Mouse (Mus musculus): ENCODE measurements around the gene L1td1.

Gene L1td1

DNA sequence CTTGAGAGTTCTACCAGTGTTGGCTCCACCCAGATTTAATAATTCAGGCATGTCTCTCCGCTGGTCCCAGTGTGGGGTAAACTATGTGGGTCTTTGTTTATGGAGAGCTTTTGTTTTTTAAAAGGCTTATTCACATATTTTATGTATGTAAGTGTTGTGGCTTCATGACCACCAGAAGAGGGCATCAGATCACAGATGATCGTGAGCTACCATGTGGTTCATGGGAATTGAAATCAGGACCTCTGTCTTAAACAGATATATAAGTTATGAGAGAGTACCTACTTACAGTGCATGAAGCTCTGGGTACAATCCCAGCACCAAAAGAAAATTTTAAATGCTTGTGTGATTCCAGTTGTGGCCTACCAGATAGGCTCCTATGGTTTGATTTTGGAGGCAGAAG is 13.2 kb downstream of the L1td1 start:
- peak in 1 of 2 experiments; percentile 3 for DNase-seq (ENCODE audit: low spot score in 2 of 2)

DNA sequence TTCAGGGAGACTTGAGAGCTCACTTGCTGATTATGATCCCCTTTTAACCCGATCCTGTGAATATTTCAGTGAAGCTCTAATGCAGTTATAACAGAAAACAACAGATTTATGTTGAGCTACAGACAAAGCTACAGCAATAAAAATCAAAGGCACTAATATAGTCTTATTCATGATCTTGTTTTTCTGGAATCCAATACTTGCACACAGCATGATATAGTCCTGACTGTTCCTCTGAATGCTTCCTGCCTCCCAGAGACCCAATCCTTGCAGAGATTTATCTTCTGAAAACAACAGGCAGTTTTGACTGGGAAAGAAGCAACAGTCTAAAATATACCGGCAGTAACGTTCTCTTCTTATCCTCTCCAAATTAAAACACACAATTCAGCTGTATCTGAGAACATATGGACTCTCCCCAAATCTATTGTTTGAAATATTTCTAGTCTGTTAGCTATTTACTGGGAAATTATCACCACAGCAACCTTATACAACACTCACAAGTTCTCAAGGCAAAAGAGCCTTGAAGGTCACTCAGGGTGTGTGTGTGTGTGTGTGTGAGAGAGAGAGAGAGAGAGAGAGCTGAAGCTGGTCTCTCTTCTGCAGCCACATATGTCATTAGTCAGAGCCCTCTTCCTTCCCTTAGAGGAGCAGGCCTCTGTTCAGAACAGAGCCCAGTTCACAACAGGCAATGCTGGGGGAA is 16.8 kb downstream of the L1td1 start:
- DNase-seq (ENCODE audit: low spot score in 2 of 2): no peak

DNA sequence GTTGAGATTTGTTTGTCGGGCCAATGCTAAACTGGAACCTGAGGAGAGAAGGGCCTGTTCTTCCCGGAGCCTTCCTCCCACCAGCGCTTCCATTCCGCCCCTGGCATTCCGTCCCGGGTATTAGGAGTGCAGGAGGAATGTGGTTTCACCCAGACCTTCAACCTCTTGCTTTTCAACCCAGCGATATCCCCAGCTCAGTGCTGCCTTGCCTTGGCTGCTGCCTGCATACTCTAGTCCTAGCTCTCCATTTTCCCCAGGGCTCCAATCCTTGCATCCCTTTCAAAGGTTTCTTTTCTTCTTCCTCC is 17.3 kb downstream of the L1td1 start:
- DNase-seq (ENCODE audit: low spot score in 2 of 2): no peak

DNA sequence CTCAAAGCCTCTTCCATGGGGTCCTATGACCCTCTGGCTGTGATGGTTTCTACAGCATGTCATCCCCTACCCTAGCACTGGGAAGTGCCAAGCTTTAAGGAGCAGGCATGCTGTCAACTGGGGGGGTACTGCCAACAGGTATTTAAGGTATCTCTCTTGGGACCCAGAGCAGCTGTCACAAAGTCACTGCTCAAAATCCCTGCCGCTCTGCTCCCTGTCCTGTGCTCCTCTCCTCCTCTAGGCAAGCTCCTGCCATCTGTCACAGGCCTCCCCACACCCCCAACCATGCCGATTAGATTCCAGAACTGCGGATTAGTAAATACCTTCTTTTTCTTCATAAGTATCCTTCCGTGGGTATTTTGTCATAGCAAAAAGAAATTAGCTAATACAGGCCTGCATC is 27.9 kb downstream of the L1td1 start:
- DNase-seq (ENCODE audit: low spot score in 2 of 2): no peak

DNA sequence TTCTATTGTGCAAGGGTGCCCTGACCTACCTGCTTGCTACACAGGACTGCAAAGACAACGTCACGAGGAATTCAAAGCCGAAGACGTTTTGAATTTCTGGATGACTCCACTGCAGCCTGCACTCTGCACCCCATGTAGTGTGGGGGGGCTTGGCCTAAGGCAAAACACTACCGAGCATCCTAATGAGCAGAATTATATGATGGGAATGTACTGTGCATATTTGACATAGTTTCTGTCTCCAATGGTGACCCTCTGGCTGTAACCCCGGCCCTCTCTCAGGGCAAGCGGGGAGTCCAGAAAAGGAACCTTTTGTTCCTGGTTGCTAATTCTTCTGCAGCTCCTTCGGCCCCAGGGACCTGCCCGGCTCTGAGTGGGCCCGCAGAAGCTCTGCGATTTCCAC is 29.6 kb downstream of the L1td1 start:
- no peak for DNase-seq (ENCODE audit: low spot score in 2 of 2)

DNA sequence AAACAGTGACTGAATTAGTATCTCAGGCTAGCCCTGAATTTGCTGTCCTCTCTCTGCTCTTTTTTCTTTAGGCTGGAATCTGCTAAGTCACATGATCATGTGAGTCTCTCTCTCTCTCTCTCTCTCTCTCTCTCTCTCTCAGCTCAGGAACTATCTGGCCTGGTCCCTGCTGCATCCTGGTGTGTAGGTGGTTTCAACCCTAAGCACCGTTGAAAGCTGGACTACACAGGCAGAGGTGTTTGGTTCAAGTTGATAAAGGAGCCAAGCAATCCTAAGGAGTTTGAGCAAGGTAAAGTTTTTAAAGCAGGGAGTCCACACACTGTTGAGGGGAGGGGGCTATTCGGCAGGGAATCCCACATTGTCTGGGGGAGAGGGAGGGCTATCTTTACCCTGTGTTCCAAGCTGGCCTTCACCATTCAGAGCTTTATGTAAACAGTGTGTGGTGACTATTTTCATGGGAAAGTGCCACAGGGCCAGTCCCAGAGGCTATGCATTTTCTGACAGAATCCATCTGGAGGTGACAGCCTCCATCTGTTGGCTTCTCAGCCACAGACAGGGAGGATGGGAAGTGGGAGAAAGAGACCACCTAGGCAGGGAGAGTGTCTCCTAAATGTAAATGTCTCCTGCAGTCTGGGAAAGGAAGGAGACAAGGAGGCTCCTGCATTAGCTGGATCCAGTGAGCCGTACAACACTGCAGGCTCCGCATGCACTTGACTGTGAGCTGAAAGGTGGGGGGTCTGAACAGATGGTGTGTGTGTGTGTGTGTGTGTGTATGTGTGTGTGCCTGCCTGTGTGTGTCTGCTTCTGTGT is 31.7 kb downstream of the L1td1 start:
- no peak for DNase-seq (ENCODE audit: low spot score in 2 of 2)

DNA sequence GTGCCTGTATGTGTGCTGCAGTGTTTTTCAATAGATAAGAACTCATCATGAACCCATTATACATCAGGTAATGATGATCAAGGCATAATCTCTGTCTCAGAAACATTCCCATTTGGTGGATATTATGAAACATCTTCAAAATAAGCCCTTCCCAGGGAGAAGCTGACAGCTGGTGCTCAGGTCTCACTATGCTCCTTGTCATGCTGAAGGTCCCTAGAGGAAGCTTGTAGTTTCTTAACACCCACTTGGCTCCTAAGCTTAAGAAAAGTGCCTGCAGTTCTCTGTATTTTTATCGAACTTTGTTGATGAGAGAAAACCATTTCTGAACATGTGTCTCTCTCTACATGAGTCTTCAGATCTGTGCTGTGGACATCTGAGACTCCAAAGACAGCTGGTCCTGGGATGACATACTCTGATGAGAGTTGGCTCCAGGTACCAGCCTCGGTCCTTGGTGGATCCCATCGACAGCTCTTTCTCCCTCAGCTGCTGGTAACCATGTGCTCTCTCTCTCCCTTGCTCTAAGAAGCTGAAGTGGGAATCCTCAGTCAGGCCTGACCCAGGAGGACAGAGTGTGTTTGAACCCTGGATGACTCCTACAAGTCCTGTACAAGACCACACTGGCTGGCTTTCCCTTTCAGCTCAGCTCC is 32.5 kb downstream of the L1td1 start:
- DNase-seq (ENCODE audit: low spot score in 2 of 2): no peak

DNA sequence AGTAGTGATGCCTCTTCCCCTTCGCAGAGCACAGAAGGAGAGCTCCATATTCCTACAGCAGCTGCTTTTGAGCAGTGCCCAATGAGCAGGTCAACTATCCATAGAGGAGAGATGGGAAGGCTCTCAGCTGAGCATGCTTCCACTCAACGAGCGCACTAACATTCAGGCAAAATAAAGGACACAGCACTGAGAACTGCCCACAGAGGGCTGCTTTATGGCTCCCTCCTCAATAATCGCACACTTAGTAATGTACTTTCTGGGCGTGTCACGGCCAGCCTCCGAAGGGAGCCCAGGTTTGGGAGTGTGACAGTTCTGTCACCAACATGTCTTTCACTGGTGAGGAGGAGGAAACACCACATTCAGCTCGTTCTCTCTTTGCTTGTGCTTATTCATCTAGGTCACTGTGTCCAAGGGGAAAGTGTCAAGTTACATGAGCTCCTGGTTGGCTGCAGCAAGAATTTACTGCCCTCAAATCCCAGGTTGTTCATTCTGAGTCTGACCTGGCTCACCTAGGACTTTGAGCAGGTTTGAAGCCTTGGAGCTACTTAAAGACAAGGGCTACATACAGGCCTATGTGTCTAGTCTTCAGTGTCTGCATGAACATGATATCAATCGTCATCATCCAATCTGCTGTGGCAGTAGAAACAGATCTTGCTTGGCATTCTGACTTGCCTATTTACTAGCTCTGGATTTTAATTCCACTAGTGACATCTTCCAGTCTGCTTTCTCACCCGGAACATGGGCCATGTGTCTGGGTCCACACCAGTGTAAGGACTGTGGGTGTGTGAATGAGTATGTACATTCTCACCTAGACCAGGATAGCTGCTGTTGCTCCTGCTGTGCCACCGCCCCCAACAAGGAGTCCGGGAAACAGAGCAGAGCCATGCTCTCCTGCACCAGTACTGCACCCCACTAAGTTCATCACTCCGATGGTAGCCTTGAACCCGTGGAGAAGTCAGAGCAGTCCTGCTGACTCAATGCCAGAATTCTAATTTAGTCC is 40.9 kb downstream of the L1td1 start:
- no peak for DNase-seq (ENCODE audit: low spot score in 2 of 2)

DNA sequence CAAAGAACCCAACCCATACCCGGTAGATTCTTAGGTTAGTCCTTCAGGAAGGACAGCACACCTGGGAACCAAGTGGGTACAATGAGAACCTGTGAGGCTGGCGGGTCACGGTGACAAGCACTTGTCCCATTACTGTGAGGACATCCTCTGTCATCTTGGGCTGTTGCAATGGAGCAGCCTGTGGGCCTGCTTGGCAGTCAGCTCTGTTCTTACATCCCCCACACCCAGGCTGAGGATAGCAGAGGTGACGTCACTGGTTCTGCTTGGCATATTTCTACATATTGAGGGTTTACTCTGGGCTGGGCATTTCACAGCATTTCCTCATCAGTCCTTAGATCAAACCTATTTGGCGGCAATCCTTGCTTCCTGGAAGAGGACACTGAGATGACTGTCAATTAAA is 47.3 kb downstream of the L1td1 start:
- no peak for DNase-seq (ENCODE audit: low spot score in 2 of 2)

DNA sequence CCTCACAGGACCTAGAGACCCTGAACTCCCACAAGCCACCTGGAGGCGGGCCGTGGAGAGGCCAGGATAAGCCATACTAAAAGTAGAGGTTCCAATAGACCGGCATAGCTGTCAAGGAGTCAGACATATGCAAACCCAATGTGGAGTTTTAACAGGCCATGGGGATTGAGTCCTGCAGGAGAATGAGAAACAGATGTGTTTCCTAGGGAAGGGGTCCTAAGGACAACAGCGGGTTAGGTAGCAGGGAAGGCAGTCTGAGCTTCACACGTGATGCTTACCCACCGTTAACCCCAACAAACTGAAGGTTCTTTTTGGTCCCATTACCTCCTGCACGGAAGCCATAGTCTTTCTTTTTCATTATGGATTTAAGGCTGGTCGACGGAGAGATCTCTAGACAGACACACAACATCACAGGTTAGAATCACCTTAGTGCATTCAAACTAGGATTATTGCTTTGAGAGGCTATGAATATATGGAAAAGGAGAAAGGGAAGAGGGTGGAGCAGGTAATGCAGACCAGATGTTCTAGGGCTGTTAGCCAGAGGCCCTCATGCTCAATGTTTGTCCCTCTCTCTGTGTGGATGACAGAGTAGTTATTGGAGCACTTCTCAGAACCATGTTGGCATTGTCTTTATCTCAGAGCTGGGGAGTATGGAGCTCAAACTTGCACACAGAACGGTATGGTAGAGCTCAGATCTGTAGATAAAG is 50.3 kb downstream of the L1td1 start:
- DNase-seq (ENCODE audit: low spot score in 2 of 2): no peak

DNA sequence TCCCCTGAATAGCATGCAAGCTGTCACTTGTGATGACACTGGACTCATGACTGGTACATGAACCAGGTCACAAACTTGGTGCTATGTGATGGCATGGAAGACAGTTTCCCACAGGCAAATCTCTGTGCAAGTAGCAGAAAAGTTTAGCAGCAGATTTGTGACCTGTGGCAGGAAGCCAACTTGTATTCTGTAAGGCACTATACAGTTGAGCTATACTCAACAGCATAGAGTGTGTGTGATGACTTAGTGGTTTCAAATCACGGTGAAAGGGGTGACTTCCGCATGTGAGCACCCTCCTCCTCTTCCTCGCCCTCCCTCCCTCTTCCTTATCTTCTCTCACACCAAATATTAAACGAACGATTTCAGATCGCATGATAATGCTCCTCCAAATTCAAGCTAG is 50.9 kb downstream of the L1td1 start:
- no peak for DNase-seq (ENCODE audit: low spot score in 2 of 2)

DNA sequence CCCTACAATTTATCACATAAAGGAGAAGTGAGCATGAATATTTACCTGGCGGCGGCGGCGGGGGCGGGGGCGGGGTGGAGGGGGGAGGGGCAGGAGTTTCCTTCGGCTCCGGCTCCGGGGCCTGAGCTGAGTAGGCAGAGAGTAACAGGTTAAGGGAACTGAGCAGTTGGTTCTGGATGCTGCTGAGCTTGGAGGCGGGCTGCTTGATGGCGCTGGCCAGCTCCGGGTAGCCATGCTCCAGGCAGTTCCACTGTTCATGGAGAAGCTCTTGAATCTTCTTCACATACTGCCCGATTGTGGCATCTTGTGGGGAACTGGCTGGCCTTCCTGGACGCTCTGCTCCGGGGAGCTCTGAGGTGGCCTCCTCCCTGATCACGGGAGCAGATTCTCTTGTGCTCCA is 51.7 kb downstream of the L1td1 start:
- DNase-seq (ENCODE audit: low spot score in 2 of 2): no peak

DNA sequence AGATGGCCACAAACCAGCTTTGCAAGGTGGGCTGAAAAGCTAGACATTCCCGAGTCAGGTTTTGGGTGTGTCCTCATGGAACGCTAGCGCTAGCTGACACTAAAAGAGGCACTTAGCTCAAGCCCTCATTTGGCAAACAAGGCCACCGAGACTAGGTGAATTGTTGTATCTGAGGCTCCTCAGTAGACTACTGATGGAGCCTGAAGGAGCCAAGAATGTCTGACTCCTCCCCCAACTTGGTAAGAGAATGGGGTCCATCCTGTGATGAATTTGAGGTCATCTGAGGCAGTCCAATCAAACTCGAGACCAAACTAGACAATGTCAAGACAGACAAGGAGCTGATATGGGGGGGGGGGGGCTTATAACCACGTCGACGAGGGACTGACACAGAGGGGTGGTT is 59.3 kb downstream of the L1td1 start:
- DNase-seq (ENCODE audit: low spot score in 2 of 2): no peak

DNA sequence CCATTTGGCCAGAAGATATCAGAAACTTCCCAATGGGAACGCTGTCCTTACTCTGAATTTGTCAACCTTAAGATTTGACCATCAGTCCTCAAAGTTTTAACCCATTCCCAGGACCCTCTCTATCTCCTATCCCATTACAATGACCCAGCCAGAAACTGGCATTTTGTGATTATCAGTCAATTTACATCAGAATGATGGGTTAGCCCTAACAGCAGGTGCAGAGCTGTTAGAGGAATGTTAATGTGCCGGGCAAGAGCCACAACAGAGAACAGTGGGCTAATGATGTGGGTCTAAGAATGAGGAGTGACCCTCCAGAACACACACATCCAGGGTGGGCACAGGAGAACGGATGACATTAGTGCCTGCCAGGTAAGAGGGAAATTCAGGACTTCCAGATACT is 59.7 kb downstream of the L1td1 start:
- DNase-seq (ENCODE audit: low spot score in 2 of 2): no peak

Data from right cerebral cortex, adult 2 months (tissue).